Mouse (Mus musculus) T-helper 17 cell (primary cell): ENCODE measurements around the gene Auts2.

Source experiments
- in situ Hi-C, 2 experiments: fragments of 300-600 bp; cut with MboI, MseI; formaldehyde crosslinking; loops; 1 replicate in 1 of 2; 2 replicates in 1 of 2; pipeline ENCODE4 v1.15.1; 2025; ENCODE audit warnings: high pct_unique_total_duplicates in 2 of 2

Auts2 gene

DNA sequence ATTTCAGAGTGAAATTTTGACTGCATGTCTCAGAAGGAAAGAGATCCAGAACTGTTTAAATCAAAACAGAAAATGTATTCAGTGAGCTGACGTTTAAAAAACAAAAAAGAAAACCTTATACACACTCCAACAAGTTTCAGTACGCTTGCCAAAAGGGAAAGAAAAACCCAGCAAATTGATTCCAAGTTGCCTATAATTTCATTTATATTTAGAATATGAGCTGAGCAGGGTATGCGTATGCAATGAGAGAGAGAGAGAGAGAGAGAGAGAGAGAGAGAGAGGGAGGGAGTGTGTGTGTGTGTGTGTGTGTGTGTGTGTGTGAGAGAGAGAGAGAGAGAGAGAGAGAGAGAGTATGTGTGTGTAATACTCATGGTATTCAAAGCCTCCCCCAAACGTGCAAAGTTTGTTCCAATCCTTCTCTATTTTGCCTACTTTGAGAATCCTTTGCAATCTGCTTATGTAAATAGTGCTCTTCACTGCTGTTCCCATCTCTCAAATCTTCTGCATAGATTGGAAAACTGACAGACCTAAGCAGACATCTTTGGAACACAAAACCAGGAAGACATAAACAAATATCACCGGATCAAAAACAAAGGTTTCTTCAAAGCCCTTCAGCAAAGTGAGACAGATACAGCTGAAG is 515.2 kb downstream of the Auts2 start:
- in situ Hi-C loops: no loop called here

DNA sequence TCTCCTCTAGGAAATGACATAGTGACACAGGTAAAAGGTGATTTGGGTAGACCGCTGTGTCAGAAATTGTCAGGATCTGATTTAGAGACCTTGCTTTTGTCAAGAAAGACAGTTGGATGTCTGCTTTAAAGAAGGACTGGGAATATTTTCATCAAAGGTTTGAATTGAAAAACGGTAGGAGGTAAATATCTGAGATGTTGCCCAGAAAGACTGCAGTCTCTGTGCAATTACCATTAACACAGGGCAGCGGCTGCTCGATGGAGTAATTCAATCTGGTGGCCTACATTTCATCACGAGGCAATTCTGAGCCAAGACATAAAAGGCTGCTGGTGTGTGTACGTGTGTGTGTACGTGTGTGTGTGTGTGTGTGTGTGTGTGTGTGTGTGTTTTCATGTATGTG is 529.8 kb downstream of the Auts2 start:
- in situ Hi-C loops: no loop called here

DNA sequence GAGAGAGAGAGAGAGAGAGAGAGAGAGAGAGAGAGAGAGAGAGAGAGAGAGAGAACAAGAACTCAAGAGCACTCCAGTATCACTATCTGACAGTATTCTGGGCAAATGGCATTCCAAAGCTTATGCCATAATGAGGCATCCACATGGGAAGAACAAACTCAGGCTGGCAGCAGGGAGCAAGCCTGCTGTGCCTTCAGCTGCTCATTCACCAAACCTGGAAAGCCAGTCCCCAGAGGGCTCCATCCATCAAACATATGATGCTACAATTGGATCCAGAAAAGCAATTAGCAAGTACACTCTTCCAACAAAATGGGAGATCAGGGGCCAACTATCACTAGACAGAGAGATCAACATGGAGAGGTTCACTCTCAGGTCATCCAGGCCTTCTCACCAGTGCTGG is 531.3 kb downstream of the Auts2 start:
- in situ Hi-C loops: no loop called here

DNA sequence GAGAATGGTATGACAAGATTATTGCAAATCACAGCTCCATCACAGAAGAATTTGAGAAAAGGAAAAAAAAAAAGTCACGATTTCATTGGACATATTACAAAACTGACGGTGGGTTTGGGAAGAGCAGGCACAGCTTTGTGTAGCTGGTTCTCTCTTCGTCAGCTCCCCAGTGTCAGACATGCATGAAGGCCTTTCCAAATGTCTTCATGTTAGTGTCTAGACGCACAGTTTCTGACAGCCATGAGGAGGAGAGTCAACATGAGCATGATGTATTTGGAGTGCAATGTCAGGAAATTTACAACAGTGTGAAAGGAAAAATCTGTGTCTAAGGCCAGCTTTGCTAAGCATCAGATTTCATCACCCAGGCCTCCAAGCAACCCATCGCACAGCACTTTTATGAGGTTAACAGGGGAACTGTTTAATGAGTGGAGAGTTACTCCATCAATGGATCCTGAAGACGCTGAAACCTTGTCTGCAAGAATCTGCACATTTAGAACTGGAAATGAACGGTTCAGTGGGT is 534.4 kb downstream of the Auts2 start:
- in situ Hi-C loops: no loop called here

DNA sequence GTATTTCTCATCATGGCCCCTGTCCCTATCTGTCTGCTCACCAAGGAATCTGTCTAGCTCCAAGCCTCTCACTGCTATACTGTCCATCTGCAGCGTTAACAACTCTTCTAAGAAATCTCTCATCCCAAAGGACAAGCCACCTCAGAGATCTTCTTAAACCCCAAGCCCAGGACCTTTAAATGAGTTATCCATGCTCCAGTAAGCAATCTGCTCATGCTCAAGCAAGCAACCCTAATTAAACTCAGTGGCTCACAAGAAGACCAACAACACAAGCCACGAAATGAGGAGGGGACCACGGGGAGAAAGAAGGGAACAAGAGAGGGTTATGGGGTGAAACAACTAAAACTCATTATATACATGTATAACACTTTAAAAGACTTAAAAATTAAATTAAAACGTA is 535.2 kb downstream of the Auts2 start:
- in situ Hi-C loops: no loop called here

DNA sequence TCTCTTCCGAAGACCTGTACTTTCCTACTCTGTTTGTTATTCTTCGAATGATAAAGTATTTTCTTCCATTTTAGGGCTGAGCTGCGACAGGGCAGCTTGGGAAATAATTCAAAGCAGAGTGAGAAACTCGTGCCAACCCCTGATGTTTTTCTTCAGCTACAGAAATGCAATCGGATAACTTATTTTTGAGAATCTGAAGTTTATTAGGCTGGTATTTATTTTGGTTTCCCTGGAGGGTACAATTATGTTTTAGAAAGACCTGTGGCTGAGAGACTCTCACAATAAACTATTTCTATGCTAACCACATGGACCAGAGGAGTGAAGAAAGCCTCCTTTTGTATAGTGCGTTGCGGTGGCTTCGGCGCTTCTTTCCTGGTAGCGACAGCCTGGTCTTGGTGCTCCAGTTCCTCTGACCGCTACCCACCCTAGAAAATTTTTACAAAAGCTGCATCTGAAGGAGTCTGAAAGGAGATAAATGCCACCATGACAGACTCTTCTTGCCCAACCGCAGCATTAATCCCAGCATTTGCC is 550.4 kb downstream of the Auts2 start:
- in situ Hi-C loops: loop anchor here in 1 of 2 experiments (5.0 kb wide), 1 partner anchor 165 kb away; no protein-coding TSS in a partner anchor

DNA sequence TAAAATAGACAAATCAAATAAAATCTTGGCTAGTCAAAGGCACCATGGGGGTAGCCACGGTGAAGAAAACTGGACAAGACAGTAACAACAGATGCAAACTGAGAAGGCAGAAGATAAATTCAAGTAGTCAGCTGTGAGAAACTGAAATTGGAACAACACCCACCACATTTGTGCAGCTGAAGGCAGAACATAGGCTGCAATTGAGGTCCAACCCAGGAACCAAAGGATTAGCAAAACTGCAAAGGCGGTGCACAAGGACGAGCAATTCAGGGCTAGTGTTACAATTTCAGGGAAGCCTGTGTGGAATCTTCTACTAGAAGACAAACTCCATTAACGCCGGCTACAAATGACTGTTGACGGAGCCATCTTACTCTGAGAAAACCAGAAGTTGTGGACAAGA is 550.9 kb downstream of the Auts2 start:
- in situ Hi-C loops: loop anchor here in 1 of 2 experiments (5.0 kb wide), 1 partner anchor 165 kb away; no protein-coding TSS in a partner anchor

DNA sequence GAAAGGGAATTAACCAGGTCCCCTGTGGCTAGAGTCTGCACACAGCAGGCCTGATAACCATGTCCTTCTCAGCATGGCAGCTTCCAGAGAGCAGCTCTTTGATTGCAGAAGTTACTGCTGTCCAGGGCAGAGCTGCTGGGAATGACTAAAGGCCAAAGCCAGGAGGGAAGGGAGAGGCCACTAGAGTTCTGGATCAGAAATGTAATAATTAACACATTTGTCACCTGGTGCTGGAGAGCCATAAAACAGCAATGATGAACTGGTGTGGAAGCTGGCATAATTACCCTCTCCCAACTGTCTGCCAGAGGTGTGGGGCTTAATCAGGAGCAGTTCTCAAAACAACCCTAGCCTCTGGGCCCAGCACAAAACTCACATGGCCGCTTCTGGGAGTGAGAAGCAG is 552.6 kb downstream of the Auts2 start:
- in situ Hi-C loops: loop anchor here in 1 of 2 experiments (5.0 kb wide), 1 partner anchor 167 kb away; no protein-coding TSS in a partner anchor

DNA sequence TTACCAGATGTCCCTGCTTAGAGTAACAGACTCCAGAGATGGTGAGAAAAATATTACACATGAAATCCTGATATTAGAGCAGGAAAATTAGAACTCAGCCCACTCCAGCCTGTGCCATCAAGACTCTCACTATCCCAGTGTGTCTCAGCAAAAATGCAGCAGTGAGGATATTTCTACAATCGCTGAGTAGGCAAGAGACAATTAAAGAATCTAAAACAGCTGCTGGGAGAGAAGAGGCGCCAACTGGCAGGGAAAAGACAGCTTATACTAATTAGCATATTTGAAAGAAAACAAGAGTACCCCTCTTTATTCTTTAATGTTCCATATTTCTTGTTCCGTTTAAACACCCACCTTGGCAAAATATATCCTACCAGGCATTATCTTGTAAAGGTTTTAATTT is 561.7 kb downstream of the Auts2 start:
- in situ Hi-C loops: no loop called here

DNA sequence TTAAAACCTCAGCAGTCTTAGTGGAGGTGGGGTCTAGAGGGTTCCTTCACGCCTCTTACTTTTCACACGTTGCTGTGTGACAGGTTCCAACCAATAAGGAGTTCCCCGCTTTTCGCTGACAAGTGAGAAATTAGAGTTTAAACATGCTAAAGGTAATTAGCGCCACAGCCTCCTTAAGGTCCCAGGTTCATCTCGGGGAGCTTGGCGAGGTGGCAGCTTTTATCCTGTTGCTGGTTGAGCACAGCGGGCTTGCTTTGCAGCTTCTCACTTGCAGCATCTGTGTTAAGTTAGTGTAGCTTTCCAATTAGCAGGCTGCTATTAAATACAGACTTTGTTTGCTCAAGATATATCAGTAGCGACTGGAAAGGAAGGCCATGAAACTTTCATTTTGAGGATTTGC is 564.2 kb downstream of the Auts2 start:
- in situ Hi-C loops: no loop called here

DNA sequence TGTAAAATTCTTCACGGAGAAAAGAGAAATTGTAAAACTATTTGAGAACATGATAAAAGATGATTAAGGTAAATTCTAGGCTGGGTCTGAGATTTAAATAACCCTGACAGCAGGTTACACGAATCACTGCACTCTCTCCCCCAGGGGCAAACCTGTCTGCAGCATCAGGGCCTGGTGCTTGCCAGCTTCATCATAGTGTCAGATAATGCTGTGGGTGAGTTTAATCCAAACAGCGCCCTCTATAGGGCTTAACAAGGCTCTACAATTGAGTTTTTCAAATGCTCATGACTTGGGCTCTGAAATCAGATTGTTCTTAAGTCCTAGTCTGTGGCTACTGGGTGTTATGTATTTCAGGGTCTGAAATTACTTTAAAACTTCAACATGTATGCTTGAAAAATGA is 565.6 kb downstream of the Auts2 start:
- in situ Hi-C loops: no loop called here

DNA sequence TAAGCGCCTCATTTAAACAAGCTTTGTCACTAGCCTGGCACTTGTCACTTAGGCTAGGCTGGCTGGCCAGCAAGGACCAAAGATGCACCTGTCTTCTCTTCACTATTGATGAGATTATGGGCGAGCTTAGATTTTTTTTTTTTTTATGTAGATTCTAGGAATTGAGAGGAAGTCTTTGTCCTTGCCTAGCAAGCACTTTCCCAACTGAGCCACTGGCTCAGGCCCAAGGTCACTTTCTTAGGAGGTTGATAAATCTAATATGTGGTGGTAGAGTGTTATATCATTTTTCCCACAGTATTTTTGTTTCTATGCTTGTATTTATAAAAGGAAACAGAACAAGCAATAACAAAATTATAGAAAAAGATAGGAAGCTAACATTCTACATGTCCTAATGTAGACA is 571.2 kb downstream of the Auts2 start:
- in situ Hi-C loops: no loop called here

DNA sequence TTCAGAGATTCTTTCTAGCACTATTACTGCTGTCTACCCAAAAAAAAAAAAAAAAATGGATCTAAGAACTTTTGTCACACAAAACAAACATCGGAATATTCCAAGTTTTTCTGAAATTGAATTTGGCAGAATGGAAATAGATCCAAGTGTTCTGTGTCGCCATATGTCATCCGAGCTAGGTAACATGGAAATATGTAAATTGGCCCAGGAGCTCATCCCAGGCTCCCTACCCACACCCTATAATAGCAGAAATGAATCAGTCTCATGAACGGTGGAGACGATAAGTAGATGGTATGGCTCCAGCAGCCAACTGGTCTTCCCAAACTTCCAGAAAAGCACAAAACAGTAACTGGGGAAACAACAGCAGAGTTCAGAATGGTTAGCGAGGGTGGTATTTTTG is 577.6 kb downstream of the Auts2 start:
- in situ Hi-C loops: no loop called here

DNA sequence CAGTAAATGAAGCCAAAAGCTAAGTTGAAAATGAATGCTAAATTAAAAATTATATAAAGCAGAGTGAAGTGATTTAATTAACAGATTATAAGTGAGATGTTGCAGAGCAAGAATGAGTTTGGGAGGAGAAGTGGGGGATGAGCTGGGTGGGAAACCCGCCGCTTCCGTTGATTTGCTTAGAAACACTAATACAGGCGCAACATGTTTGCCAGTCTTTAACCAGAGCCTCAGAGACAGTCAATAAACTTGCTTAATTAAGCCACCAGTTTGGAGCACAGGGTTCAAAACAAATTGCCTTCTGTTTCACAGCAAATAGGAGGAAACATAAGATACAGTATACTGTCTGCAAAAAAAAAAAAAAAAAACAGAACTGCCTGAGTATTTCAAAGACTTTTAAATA is 579.6 kb downstream of the Auts2 start:
- in situ Hi-C loops: no loop called here

DNA sequence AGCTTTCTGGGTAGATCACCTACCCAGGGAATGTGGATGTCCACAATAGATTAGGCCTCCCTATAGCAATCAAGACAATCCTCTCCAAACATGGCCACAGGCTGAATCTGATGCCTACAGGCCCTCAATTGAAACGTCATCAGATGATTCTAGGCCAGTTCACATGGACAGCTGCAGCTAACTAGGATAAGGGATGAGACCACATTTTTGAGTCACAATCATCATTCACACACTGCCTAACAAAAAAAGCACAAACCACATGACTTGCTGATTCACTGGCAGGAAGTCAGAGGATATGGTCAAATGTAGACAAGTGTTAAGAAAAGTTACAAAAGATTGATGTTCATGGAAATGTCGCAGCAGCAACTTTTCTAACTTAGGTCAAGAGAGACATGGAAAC is 581.3 kb downstream of the Auts2 start:
- in situ Hi-C loops: no loop called here

DNA sequence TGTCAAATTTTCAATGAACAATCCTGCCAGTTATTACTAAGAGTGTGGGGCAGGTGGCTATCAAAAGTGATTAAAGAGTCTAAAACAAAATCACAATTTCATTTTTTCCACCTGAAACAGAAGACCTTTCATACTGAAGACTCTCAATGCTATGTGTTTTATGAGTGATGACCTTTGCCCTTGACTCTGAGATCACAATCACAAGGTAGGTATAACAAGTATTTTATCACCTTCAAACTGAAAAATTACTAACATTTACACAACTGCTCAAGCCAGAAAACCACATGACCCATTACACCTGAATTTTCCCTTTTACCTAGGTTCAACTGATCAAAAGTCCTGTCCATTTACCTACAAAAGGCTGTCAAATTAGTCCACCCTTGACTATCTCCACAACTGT is 582.7 kb downstream of the Auts2 start:
- in situ Hi-C loops: no loop called here

DNA sequence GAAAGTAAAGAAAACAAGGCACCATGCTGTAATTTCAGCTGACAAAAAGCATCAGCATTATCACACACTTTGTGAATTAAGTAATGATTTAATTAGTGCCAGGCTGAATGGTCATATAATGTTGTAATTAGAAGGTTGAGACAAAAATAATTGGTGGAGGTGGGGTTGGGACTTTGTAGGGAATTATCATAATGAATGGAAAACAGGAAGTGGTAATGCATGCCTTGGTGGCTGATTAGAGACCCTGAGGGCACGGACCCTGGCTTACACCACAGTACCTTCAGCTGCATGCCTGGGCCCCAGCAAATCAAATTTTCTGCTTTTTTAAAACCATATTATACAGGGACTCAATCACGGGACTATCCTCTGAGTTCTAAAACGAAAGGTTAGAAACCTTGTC is 586.1 kb downstream of the Auts2 start:
- in situ Hi-C loops: no loop called here

DNA sequence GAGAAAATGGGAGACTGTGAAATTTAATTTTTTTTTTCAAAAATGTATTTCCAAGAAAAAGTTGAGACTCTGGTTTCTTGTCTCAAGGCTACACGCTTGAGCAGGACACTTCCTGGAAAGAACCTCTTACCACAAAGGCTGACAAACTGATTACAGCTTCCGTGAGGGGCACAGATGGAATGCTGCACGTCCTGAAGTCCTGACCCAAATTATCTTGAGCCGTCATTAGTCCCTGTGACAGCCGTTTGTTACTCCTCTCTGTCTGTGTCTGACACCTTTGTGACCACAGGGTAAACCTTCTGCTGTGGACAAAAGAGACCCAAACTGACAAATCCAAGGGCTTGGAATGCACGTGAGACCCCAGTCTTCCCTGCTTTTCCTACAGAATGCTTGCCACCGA is 587.1 kb downstream of the Auts2 start:
- in situ Hi-C loops: no loop called here

DNA sequence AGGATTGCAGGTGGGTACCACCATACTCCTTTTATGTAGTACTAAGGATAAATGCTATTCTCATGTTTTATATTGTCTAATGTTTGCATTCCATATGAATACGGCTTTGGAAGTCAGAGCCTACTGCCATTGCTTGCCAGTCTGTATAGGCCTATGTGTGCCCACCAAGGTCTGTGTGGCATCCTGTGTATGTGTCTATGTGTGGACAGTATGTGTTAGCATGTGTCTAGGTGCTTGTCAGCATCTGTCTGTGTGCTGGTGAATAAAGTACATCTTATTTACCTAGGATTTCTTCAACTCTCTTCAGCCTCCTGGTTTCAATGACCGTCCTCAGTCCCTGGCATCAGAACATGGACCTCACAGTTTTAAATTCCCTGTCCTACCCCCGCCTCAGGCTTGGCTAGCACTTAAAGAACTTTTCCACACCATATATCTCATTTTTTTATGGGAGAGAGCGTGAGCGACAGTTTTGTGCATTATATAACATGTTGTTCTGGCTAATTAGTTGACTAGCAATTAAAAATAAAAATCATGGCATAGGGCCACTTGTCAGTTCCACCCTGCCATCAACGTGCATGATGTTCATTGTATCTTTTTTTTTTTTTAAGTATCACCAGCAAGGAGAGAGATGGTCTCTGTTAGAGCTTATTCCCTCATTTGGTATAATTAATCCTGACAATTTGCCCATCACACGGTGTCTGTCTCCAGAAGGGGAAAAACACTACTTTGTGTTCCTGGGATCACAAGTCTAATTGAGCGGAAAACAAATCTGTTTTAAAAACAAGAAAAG is 587.7 kb downstream of the Auts2 start:
- in situ Hi-C loops: no loop called here

DNA sequence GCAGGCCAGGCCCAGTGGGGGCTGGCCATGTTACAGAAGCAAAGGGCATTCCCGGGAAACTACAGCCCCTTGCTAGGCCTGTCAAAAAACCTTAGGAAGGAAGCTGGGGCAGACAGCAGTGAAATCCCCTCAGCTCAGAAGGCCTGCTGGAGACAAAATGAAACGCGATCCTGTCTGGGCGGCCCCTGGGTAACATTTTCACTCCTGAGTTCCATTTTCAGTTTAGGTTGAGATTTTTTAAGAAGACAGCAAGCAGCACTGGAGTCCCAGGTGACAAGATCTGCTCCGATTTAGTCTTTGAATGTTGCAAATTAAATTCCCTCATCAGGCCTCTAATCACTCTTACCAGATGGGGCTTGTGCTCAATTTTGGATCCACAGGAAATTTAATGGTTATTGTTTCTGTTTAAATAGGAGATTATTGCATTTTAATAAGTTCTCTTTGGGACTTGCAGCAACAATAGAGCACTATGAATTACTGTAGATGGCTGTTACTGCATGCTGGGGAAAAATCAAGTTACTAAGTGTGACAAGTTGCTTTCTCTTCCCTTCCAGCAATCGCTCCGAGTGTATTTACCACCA is 594.5 kb downstream of the Auts2 start:
- in situ Hi-C loops: no loop called here

DNA sequence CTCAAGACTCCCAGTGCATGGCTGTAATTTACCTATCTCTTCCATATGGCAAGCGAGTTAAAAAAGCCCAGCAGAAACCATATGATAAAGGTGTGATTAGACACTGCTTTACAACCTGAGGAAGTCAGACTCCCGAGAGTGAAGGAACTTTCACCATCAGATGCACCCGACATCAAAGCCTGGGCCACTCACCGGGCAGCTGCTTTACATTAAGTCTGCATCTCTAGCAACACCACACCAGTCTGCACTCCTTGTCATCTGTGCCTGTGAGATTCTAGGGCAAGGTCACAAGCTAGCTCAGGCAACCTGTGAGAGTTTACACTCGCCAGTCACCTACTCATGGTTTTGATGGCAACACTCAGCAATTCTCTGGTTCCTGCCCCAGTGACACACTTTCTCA is 596.3 kb downstream of the Auts2 start:
- in situ Hi-C loops: no loop called here

DNA sequence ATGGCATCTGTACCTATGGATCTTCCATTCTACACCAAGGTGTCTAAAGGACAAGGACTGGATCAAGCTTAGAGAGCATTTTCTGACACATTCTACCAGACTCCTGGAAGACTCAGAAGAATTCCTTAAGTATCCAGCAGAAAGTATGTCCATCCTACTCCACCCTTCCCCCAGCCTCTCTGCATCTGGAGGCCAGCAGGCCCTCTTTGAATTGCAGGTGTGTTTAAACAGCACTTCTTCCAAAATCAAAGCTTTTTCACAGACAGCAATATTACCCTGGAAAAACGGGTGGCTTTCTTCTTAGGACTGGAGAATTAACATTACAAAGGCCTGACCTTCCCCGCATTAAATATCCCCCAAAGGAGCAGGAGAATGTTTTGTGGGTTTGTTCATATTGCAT is 598.4 kb downstream of the Auts2 start:
- in situ Hi-C loops: no loop called here
